Mouse (Mus musculus) gastrocnemius, postnatal 4 days (tissue): ENCODE measurements around the gene Cacng6. TPM values are rescaled to one million over a fixed set of nuclear protein-coding genes. Genes with fewer than 3 reads are reported as not detected.

Source experiments
- DNase-seq, 2 experiments: peaks; one replicate each; pipeline ENCODE4 v3.0.0; 2021 to 2022; ENCODE audit warnings: low spot score in 2 of 2, mixed read lengths in 2 of 2
- total RNA-seq, 2 experiments: library from RNA; stranded (reverse); gene quantifications; 2 replicates each; pipeline ENCODE4 v1.2.3; 2021

Gene Cacng6
- total RNA-seq, 2 experiments from 2014 or later = 76.0 to 76.4 TPM

GRCm38 (mm10) chr7:3415378-3415777, 8.6 kb upstream of the Cacng6 start:
- peak in 1 of 2 experiments; percentile 24 for DNase-seq

- DNase-seq = no peak
Measured at GRCm38 (mm10) chr7:3419941-3420340, 4.1 kb upstream of the Cacng6 start.

- DNase-seq = no peak
Measured at GRCm38 (mm10) chr7:3420466-3420865, 3.5 kb upstream of the Cacng6 start.

GRCm38 (mm10) chr7:3421297-3421696, 2.7 kb upstream of the Cacng6 start:
- DNase-seq = no peak

- DNase-seq = no peak
Measured at GRCm38 (mm10) chr7:3422051-3422450, 1.9 kb upstream of the Cacng6 start.

- peak; percentile 24 to 26 for DNase-seq
Measured at GRCm38 (mm10) chr7:3423430-3423829, 565 bp upstream of the Cacng6 start.

- no peak for DNase-seq
Measured at GRCm38 (mm10) chr7:3425141-3425540, 1.1 kb downstream of the Cacng6 start.

- DNase-seq = no peak
Measured at GRCm38 (mm10) chr7:3430161-3430560, 6.2 kb downstream of the Cacng6 start.

GRCm38 (mm10) chr7:3432066-3432465, 8.1 kb downstream of the Cacng6 start:
- DNase-seq = no peak

GRCm38 (mm10) chr7:3437941-3438340, 13.9 kb downstream of the Cacng6 start:
- DNase-seq = no peak

GRCm38 (mm10) chr7:3439984-3440383, 16.0 kb downstream of the Cacng6 start:
- DNase-seq = no peak

GRCm38 (mm10) chr7:3440526-3440925, 16.5 kb downstream of the Cacng6 start:
- DNase-seq = no peak

- DNase-seq = no peak
Measured at GRCm38 (mm10) chr7:3442476-3443062, 18.6 kb downstream of the Cacng6 start.

GRCm38 (mm10) chr7:3444678-3445077, 20.7 kb downstream of the Cacng6 start:
- no peak for DNase-seq

GRCm38 (mm10) chr7:3446584-3446983, 22.6 kb downstream of the Cacng6 start:
- DNase-seq = no peak

- no peak for DNase-seq
Measured at GRCm38 (mm10) chr7:3447026-3447425, 23.0 kb downstream of the Cacng6 start.

- DNase-seq = peak; percentile 71 to 76
Measured at GRCm38 (mm10) chr7:3448737-3449454, 24.9 kb downstream of the Cacng6 start.

GRCm38 (mm10) chr7:3450671-3451070, 26.7 kb downstream of the Cacng6 start:
- no peak for DNase-seq

GRCm38 (mm10) chr7:3451161-3451560, 27.2 kb downstream of the Cacng6 start:
- no peak for DNase-seq

GRCm38 (mm10) chr7:3452821-3453485, 29.0 kb downstream of the Cacng6 start:
- DNase-seq = no peak

GRCm38 (mm10) chr7:3453486-3454183, 29.6 kb downstream of the Cacng6 start:
- no peak for DNase-seq
